Mouse (Mus musculus): ENCODE results near the gene Slc48a1.

- no peak for TF ChIP-seq POU5F1 (IDR thresholded peaks at IDR 0.05; ENCODE audit: borderline replicate concordance, low read length)
- TF ChIP-seq CTCF (conservative IDR thresholded peaks at IDR 0.05; ENCODE audit: low read length), result no peak
- TF ChIP-seq NANOG (IDR thresholded peaks at IDR 0.05; ENCODE audit: borderline replicate concordance, low read length), result no peak
Observed at GRCm38 (mm10) chr15:97787799-97788667, 9.7 kb downstream of the Slc48a1 start.
